Mouse (Mus musculus) neural tube, embryonic 11.5 days (tissue): ENCODE measurements at regions not wholly inside any gene's neighbourhood (a gene's known extent, or its start where the extent isn't known, plus 50 kb on each side); places are given as distances from the start of the nearest gene placed in this dataset.
"Not testable (repeated sequence)": the region's sequence is repeated elsewhere in the genome, so short reads cannot be mapped to it uniquely, and the experiment has no call there.

Source experiments
- ATAC-seq: fragments of 200-750 bp; cut with Nextera tagmentation; 2 replicates; pipeline ENCODE4 v1.8.0; 2017; ENCODE audit warnings: moderate number of reproducible peaks, mild to moderate bottlenecking, moderate TSS enrichment, moderate library complexity; ENCODE audit not compliant: insufficient read depth, low FRiP score, low TSS enrichment
- DNase-seq: peaks from one replicate; pipeline ENCODE4 v3.0.0-alpha.2; 2015; ENCODE audit warnings: low spot score
- H3K27ac ChIP-seq: fragments of 300-500 bp; sonication (generic); 2 replicates; pipeline ENCODE4 v1.5.1; 2014; ENCODE audit warnings: low read depth, mild to moderate bottlenecking, low read length
- H3K27me3 ChIP-seq: fragments of 300-500 bp; sonication (generic); 2 replicates; pipeline ENCODE4 v1.6.1; 2014; ENCODE audit warnings: mild to moderate bottlenecking, low read length, mixed read lengths; ENCODE audit not compliant: control insufficient read depth, insufficient read depth
- H3K36me3 ChIP-seq: fragments of 300-500 bp; sonication (generic); 2 replicates; pipeline ENCODE4 v1.6.1; 2014; ENCODE audit warnings: mild to moderate bottlenecking, low read length, moderate library complexity, mixed read lengths; ENCODE audit not compliant: control insufficient read depth, insufficient read depth
- H3K4me1 ChIP-seq: fragments of 300-500 bp; sonication (generic); 2 replicates; pipeline ENCODE4 v1.6.1; 2014; ENCODE audit warnings: low read length, mixed read lengths; ENCODE audit not compliant: control insufficient read depth, insufficient read depth
- H3K4me2 ChIP-seq: fragments of 300-500 bp; sonication (generic); 2 replicates; pipeline ENCODE4 v1.6.1; 2014; ENCODE audit warnings: low read depth, mild to moderate bottlenecking, moderate library complexity
- H3K4me3 ChIP-seq: fragments of 300-500 bp; sonication (generic); 2 replicates; pipeline ENCODE4 v1.5.1; 2014; ENCODE audit warnings: low read depth, low read length
- H3K9ac ChIP-seq: fragments of 300-500 bp; sonication (generic); 2 replicates; pipeline ENCODE4 v1.6.1; 2014; ENCODE audit warnings: mild to moderate bottlenecking, low read length
- H3K9me3 ChIP-seq: fragments of 300-500 bp; sonication (generic); 2 replicates; pipeline ENCODE4 v1.6.1; 2016; ENCODE audit warnings: low read length; ENCODE audit not compliant: control insufficient read depth
- WGBS: fragments of 180-500 bp; shearing (Covaris S2); extraction: QIAGEN DNeasy Blood & Tissue Kit; methylation state at CpG from one replicate; pipeline ENCODE4 v1.1.7; 2014; 5-methylcytosine and 5-hydroxymethylcytosine counted together

DNA sequence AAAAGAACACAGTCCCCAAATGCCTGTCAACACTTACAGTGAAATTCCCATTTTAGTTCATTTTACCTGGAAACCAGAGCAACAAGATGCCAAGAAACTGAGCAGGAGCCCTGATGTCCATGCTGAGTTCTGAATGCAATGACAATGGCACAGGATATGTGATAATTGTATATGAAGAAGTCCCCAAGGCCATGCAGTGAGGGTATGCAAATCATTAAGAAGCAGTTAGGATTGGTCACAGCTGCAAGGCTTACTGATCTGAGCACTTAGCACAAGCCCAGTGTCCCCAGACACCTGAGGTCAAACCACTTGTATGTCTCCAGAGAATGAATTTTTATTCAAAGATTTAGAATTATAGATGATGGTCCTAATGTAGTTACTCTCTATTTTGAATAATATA is 419.0 kb upstream of the Tacstd2 start:
- not testable (repeated sequence) for H3K27me3 ChIP-seq, H3K4me3 ChIP-seq, H3K9ac ChIP-seq, H3K4me2 ChIP-seq, H3K36me3 ChIP-seq, H3K9me3 ChIP-seq, H3K27ac ChIP-seq, ATAC-seq, H3K4me1 ChIP-seq, DNase-seq

DNA sequence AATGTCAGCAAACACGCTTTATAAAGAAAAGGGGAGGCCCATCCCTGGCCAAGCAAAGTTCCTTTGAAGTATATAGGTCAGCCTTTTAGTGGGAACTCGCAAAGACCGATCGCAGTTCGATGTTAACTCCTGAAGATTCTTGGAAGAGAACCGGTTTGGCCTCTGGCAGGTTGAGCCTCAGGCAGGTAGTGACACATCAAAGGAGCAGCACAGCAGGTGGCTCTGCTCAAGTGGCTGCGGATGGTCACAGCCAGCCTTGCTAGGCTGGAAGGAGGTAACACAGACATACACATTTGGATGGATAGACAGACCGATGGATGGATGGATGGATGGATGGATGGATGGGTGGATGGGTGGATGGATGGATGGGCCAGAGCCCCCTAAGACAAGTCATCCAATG is 395.9 kb upstream of the Tacstd2 start:
- DNase-seq, H3K27ac ChIP-seq, H3K4me2 ChIP-seq, H3K27me3 ChIP-seq, ATAC-seq, H3K9ac ChIP-seq, H3K4me3 ChIP-seq, H3K4me1 ChIP-seq, H3K9me3 ChIP-seq, H3K36me3 ChIP-seq: not testable (repeated sequence)
- whole genome bisulfite sequencing, result 36% methylated on average over 8 of the region's 8 CpGs

DNA sequence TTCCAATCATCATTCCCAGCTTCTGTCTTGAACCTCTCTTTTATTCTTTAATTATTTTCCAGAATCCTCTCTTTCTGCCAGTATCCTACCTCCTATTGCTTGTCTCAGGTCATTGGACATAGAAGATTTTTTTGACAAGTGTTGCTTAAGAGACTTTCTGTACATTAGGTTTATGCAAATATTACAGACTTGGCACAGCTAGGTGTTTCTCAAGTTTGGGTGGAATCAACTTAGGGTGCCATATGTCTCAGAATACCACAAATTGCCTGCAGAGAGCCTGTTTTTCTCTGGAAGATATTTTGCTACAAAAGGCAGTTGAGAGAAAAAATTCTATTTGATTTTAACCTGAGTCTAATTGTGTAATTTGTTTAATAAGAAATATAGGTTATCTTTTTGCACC is 386.9 kb upstream of the Tacstd2 start:
- DNase-seq, result no peak
- no peaks in the 10 kb centered on the region for H3K4me1 ChIP-seq
- H3K27me3 ChIP-seq, result no peaks in the 10 kb centered on the region
- no peak overlapping the region for H3K27ac ChIP-seq
- H3K36me3 ChIP-seq, result no peaks in the 10 kb centered on the region
- no peak overlapping the region for H3K9ac ChIP-seq
- H3K4me3 ChIP-seq, result no peak overlapping the region
- ATAC-seq, result no peak
- no peak overlapping the region for H3K4me2 ChIP-seq
- no peaks in the 10 kb centered on the region for H3K9me3 ChIP-seq

DNA sequence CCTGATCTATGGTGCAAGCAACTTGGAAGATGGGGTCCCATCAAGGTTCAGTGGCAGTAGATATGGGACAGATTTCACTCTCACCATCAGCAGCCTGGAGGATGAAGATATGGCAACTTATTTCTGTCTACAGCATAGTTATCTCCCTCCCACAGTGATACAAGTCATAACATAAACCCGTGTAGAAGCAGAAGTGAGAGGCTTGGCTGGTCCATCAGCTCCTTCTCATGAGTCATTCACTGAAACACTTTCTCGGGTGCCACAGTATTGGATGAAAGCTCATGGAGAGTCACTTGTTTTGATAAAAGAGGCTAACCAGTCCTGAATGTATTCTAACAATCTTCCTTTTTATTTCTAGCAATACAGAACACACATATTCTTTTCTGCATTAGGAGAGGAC is 378.3 kb upstream of the Tacstd2 start:
- H3K27ac ChIP-seq, result no peak overlapping the region
- no peaks in the 10 kb centered on the region for H3K36me3 ChIP-seq
- DNase-seq (no peak), ATAC-seq (no peak)
- H3K4me2 ChIP-seq, result no peak overlapping the region
- H3K4me3 ChIP-seq, result no peak overlapping the region
- WGBS, result 60% methylated on average over 2 of the region's 2 CpGs
- no peak overlapping the region for H3K9ac ChIP-seq
- H3K9me3 ChIP-seq, result no peaks in the 10 kb centered on the region
- no peaks in the 10 kb centered on the region for H3K4me1 ChIP-seq
- no peaks in the 10 kb centered on the region for H3K27me3 ChIP-seq

DNA sequence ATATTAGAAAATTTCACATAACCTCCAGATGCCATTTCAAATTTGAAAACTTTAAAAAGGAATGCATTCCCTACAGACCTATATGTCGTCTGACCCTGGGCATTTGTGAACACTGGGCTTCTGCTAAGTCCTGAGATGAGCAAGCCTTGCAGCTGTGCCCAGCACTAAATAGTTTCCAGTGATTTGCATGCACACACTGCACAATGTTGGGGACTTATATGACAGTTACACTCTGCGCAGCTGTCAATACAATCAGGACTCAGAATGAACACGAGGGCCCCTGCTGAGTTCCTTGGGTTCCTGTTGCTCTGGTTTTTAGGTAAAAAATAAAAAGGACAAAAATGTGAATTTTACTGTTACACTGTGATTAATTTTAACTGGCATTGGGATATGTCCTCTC is 377.7 kb upstream of the Tacstd2 start:
- H3K27ac ChIP-seq, result no peak overlapping the region
- ATAC-seq (no peak), DNase-seq (no peak)
- no peaks in the 10 kb centered on the region for H3K4me1 ChIP-seq
- H3K27me3 ChIP-seq, result no peaks in the 10 kb centered on the region
- H3K9ac ChIP-seq, result no peak overlapping the region
- H3K9me3 ChIP-seq, result no peaks in the 10 kb centered on the region
- H3K4me3 ChIP-seq, result no peak overlapping the region
- H3K4me2 ChIP-seq, result no peak overlapping the region
- 75% methylated on average over 3 of the region's 3 CpGs for WGBS
- no peaks in the 10 kb centered on the region for H3K36me3 ChIP-seq

DNA sequence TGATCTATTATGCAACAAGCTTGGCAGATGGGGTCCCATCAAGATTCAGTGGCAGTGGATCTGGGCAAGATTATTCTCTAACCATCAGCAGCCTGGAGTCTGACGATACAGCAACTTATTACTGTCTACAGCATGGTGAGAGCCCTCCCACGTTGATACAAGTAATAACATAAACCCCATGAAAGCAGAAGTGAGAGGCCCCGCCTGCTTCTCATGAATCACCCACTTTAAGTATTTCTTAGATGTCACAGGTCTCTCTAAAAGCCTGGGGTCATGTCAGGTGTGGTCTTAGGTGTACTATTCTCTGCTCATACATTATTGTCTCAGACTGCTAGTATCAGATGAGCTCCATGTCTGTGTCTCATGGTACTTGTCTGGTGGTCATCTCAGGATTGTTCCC is 360.9 kb upstream of the Tacstd2 start:
- Histone ChIP-seq H3K27me3 (no peaks in the 10 kb centered on the region), H3K4me1 (no peaks in the 10 kb centered on the region), H3K9me3 (no peaks in the 10 kb centered on the region), H3K9ac (no peak overlapping the region), H3K36me3 (no peaks in the 10 kb centered on the region), H3K4me2 (no peak overlapping the region), H3K27ac (no peak overlapping the region), H3K4me3 (no peak overlapping the region)
- ATAC-seq (no peak), DNase-seq (no peak)
- 84% methylated on average over 3 of the region's 3 CpGs for WGBS

DNA sequence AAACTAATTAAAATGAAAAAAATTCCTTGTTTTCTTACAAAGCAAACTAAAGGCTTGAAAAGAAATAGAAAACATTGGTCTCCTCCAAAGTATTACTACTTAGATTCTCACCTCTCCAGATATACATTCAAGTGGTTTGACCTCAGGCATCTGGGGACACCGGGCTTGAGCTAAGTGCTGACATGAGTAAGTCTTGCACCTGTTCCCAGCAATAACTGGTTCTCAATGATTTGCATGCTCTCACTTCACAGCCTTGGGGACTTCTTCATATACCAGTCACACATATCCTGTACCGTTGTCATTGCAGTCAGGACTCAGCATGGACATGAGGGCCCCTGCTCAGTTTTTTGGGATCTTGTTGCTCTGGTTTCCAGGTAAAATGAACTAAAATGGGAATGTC is 360.3 kb upstream of the Tacstd2 start:
- Histone ChIP-seq H3K4me2 (no peak overlapping the region), H3K27me3 (no peaks in the 10 kb centered on the region), H3K9me3 (no peaks in the 10 kb centered on the region), H3K36me3 (no peaks in the 10 kb centered on the region), H3K9ac (no peak overlapping the region), H3K4me3 (no peak overlapping the region), H3K27ac (no peak overlapping the region), H3K4me1 (no peaks in the 10 kb centered on the region)
- no peak for ATAC-seq
- no peak for DNase-seq
- WGBS, result 82% methylated on average over 2 of the region's 2 CpGs

DNA sequence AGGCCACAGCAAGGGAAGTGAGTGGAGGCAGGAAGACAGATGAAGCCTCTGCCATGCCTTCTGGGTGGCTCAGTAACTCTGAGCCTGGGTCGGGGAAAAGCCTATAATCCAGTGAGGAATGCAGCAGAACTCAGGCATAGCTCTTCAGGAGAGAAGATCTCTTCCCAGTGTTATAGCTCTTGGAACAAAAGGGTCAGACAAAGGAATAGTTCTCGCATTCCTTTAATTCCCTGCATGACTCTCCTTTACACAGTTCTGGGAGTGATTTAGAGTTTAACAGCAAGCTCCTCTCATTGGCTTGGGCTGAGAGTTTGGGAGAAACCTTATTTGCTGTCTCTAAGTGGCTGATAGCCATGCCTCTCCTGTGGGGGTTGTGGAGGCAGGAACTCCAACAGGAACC is 352.0 kb upstream of the Tacstd2 start:
- Histone ChIP-seq H3K36me3 (no peaks in the 10 kb centered on the region), H3K9ac (no peak overlapping the region), H3K9me3 (no peaks in the 10 kb centered on the region), H3K27me3 (no peaks in the 10 kb centered on the region), H3K4me2 (no peak overlapping the region), H3K4me1 (no peaks in the 10 kb centered on the region), H3K4me3 (no peak overlapping the region), H3K27ac (no peak overlapping the region)
- no peak for ATAC-seq
- no peak for DNase-seq
- 57% methylated on average over 2 of the region's 2 CpGs for WGBS

DNA sequence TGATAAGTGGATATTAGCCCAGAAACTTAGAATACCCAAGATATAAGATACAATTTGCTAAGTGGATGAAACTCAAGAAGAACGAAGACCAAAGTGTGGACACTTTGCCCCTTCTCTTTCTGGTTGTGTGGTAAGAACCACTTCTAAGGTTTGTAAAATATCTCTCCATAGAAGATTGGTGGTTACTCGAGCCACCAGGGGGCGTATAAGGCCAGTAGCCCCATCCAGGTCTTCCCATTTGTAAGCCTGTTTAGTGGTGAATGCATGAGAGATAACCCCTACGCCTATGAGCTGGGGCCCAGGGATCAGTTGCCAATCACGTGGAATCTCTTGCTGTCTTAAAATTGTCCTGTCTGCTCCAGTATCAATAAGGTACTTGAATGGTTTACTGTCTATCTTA is 349.3 kb upstream of the Tacstd2 start:
- H3K36me3 ChIP-seq, result no peaks in the 10 kb centered on the region
- no peak for ATAC-seq
- H3K4me3 ChIP-seq, result no peak overlapping the region
- no peak for DNase-seq
- no peak overlapping the region for H3K4me2 ChIP-seq
- H3K27me3 ChIP-seq, result no peaks in the 10 kb centered on the region
- no peak overlapping the region for H3K9ac ChIP-seq
- H3K9me3 ChIP-seq, result no peaks in the 10 kb centered on the region
- WGBS, result 89% methylated on average over 5 of the region's 5 CpGs
- H3K27ac ChIP-seq, result no peak overlapping the region
- no peaks in the 10 kb centered on the region for H3K4me1 ChIP-seq
